Mouse (Mus musculus): ENCODE data around the gene Gpr19. TPM values are rescaled to one million over a fixed set of nuclear protein-coding genes. Genes with fewer than 3 reads are reported as not detected.

Gpr19 gene
- polyA plus RNA-seq, 1 experiment = 26.3 TPM

DNA sequence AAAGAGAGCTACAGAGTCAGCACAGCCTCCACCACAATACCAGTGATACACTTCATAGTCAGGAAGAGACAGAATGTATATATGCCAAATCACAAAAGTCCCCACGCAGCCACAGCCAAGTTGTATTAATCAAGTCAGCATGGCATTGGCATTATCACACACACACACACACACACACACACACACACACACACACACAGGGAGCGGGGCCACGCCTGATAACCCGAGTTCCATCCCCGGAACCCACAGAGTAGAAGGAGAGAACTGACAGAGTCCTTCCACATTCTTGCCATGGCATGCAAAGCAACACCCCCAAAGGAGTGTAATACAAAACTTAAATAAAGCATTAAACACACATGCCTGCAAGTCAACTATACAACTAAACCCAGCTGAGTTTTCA lies 18.8 kb downstream of the Gpr19 start:
- no peak overlapping the region for H3K9ac ChIP-seq (ENCODE audit: low read depth, poor library complexity, severe bottlenecking)
- TF ChIP-seq POLR2A (IDR thresholded peaks at IDR 0.05; ENCODE audit: insufficient read depth, low read length) = no peak
- no peak for TF ChIP-seq EP300 (IDR thresholded peaks at IDR 0.05; ENCODE audit: insufficient read depth, low read depth, low read length)
- no peak for TF ChIP-seq CTCF (IDR thresholded peaks at IDR 0.05; ENCODE audit: low read depth, low read length)
- no peaks in the 10 kb centered on the region for H3K4me1 ChIP-seq (ENCODE audit: control insufficient read depth, insufficient read depth, low read length)
- H3K9me3 ChIP-seq (replicated peaks; ENCODE audit: control insufficient read depth, insufficient read depth, low read length, poor library complexity, severe bottlenecking) = no peaks in the 10 kb centered on the region
- H3K4me3 ChIP-seq (ENCODE audit: low read depth, low read length) = no peak overlapping the region
- H3K27ac ChIP-seq (ENCODE audit: insufficient read depth, low read length) = no peak overlapping the region
- peaks cover 10% of the 10 kb centered on the region; the same call in 1 of the 2 replicates for H3K36me3 ChIP-seq (ENCODE audit: control insufficient read depth, insufficient read depth, low read length, poor library complexity, severe bottlenecking)
- no peaks in the 10 kb centered on the region for H3K27me3 ChIP-seq (ENCODE audit: control insufficient read depth, insufficient read depth, low read length, poor library complexity, severe bottlenecking)

DNA sequence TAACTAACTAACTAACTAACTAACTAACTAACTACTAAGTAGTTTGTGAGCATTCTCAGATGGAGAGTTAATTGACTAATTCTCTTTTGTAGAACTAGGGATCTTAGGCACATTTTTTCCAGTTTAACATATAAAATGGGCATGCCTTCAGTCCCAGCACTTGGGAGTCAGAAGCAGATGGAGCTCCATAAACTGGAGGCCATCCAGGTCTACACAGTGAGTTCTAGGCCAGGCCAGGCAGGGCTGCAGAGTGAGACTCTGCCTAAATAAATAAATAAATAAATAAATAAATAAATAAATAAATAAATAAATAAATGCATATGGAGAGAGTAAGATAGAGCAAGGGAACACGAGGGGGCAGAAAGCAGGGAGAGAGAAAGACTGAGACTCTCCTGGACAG lies 20.5 kb downstream of the Gpr19 start:
- H3K9me3 ChIP-seq (replicated peaks; ENCODE audit: control insufficient read depth, insufficient read depth, low read length, poor library complexity, severe bottlenecking) = no peaks in the 10 kb centered on the region
- H3K27ac ChIP-seq (ENCODE audit: insufficient read depth, low read length) = no peak overlapping the region
- H3K4me3 ChIP-seq (ENCODE audit: low read depth, low read length) = no peak overlapping the region
- H3K36me3 ChIP-seq (ENCODE audit: control insufficient read depth, insufficient read depth, low read length, poor library complexity, severe bottlenecking) = peaks cover 10% of the 10 kb centered on the region; the same call in 1 of the 2 replicates
- H3K4me1 ChIP-seq (ENCODE audit: control insufficient read depth, insufficient read depth, low read length) = no peaks in the 10 kb centered on the region
- no peak for TF ChIP-seq POLR2A (IDR thresholded peaks at IDR 0.05; ENCODE audit: insufficient read depth, low read length)
- no peak for TF ChIP-seq CTCF (IDR thresholded peaks at IDR 0.05; ENCODE audit: low read depth, low read length)
- TF ChIP-seq EP300 (IDR thresholded peaks at IDR 0.05; ENCODE audit: insufficient read depth, low read depth, low read length) = no peak
- H3K27me3 ChIP-seq (ENCODE audit: control insufficient read depth, insufficient read depth, low read length, poor library complexity, severe bottlenecking) = no peaks in the 10 kb centered on the region
- no peak overlapping the region for H3K9ac ChIP-seq (ENCODE audit: low read depth, poor library complexity, severe bottlenecking)

- Histone ChIP-seq H3K4me1 (ENCODE audit: control insufficient read depth, insufficient read depth, low read length) (no peaks in the 10 kb centered on the region), H3K27me3 (ENCODE audit: control insufficient read depth, insufficient read depth, low read length, poor library complexity, severe bottlenecking) (no peaks in the 10 kb centered on the region), H3K9ac (ENCODE audit: low read depth, poor library complexity, severe bottlenecking) (no peak overlapping the region), H3K4me3 (ENCODE audit: low read depth, low read length) (no peak overlapping the region), H3K27ac (ENCODE audit: insufficient read depth, low read length) (no peak overlapping the region), H3K36me3 (ENCODE audit: control insufficient read depth, insufficient read depth, low read length, poor library complexity, severe bottlenecking) (peaks cover 10% of the 10 kb centered on the region; the same call in 1 of the 2 replicates), H3K9me3 (replicated peaks; ENCODE audit: control insufficient read depth, insufficient read depth, low read length, poor library complexity, severe bottlenecking) (no peaks in the 10 kb centered on the region)
- TF ChIP-seq EP300 (IDR thresholded peaks at IDR 0.05; ENCODE audit: insufficient read depth, low read depth, low read length) (no peak), CTCF (IDR thresholded peaks at IDR 0.05; ENCODE audit: low read depth, low read length) (no peak), POLR2A (IDR thresholded peaks at IDR 0.05; ENCODE audit: insufficient read depth, low read length) (no peak)
Observed at GRCm38 (mm10) chr6:134877276-134877675, 21.1 kb downstream of the Gpr19 start.

- Histone ChIP-seq H3K36me3 (ENCODE audit: control insufficient read depth, insufficient read depth, low read length, poor library complexity, severe bottlenecking) (peaks cover 7% of the 10 kb centered on the region; the same call in 1 of the 2 replicates), H3K9me3 (replicated peaks; ENCODE audit: control insufficient read depth, insufficient read depth, low read length, poor library complexity, severe bottlenecking) (no peaks in the 10 kb centered on the region), H3K27me3 (ENCODE audit: control insufficient read depth, insufficient read depth, low read length, poor library complexity, severe bottlenecking) (no peaks in the 10 kb centered on the region), H3K4me1 (ENCODE audit: control insufficient read depth, insufficient read depth, low read length) (no peaks in the 10 kb centered on the region), H3K9ac (ENCODE audit: low read depth, poor library complexity, severe bottlenecking) (no peak overlapping the region), H3K4me3 (ENCODE audit: low read depth, low read length) (no peak overlapping the region), H3K27ac (ENCODE audit: insufficient read depth, low read length) (no peak overlapping the region)
- peak; percentile 36 for TF ChIP-seq CTCF (IDR thresholded peaks at IDR 0.05; ENCODE audit: low read depth, low read length)
- no peak for TF ChIP-seq POLR2A (IDR thresholded peaks at IDR 0.05; ENCODE audit: insufficient read depth, low read length)
Observed at GRCm38 (mm10) chr6:134876795-134877194, 21.6 kb downstream of the Gpr19 start.

DNA sequence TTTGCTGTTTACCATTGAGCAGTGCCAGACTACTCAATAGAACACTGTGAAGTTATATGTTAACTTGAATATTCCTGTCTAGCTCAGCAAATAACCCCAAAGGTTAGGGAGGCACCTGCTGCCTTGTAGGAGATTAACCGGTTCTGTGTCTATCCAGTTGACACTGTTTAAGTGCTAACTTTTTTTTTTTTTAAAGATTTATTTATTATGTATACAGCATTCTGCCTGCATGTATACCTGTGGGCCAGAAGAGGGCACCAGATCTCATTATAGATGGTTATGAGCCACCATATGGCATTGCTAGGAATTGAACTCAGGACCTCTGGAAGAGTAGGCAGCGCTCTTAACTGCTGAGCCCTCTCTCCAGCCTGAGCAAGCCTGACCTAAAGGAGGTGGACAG lies 25.4 kb downstream of the Gpr19 start:
- no peak overlapping the region for H3K27ac ChIP-seq (ENCODE audit: insufficient read depth, low read length)
- no peaks in the 10 kb centered on the region for H3K4me1 ChIP-seq (ENCODE audit: control insufficient read depth, insufficient read depth, low read length)
- TF ChIP-seq EP300 (IDR thresholded peaks at IDR 0.05; ENCODE audit: insufficient read depth, low read depth, low read length) (no peak), CTCF (IDR thresholded peaks at IDR 0.05; ENCODE audit: low read depth, low read length) (no peak), POLR2A (IDR thresholded peaks at IDR 0.05; ENCODE audit: insufficient read depth, low read length) (no peak)
- H3K9me3 ChIP-seq (replicated peaks; ENCODE audit: control insufficient read depth, insufficient read depth, low read length, poor library complexity, severe bottlenecking) = peaks cover 5% of the 10 kb centered on the region; the same call in 1 of the 2 replicates
- H3K9ac ChIP-seq (ENCODE audit: low read depth, poor library complexity, severe bottlenecking) = no peak overlapping the region
- peaks cover 11% of the 10 kb centered on the region for H3K36me3 ChIP-seq (ENCODE audit: control insufficient read depth, insufficient read depth, low read length, poor library complexity, severe bottlenecking)
- H3K27me3 ChIP-seq (ENCODE audit: control insufficient read depth, insufficient read depth, low read length, poor library complexity, severe bottlenecking) = no peaks in the 10 kb centered on the region
- no peak overlapping the region for H3K4me3 ChIP-seq (ENCODE audit: low read depth, low read length)

DNA sequence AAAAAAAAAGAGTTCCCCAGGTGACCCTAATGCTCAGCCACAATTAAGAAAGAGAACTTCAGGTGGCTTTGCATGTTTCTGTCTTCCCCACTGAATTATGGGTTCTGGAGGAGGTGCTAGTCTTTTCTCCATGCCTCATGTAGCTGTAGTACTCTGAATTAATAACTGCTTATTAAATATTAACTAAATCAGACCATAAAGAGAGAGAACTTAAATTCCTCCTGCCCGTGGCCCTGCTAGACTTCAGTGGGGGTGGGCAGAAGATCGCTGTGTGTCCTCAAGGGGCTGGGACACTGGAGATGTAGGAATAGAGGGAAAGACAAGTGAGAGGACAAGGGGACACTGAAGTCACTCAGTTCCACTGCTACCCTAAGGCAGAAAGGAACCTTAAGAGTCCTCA lies 26.1 kb downstream of the Gpr19 start:
- Histone ChIP-seq H3K4me3 (ENCODE audit: low read depth, low read length) (no peak overlapping the region), H3K9ac (ENCODE audit: low read depth, poor library complexity, severe bottlenecking) (no peak overlapping the region), H3K27me3 (ENCODE audit: control insufficient read depth, insufficient read depth, low read length, poor library complexity, severe bottlenecking) (no peaks in the 10 kb centered on the region), H3K4me1 (ENCODE audit: control insufficient read depth, insufficient read depth, low read length) (no peaks in the 10 kb centered on the region), H3K9me3 (replicated peaks; ENCODE audit: control insufficient read depth, insufficient read depth, low read length, poor library complexity, severe bottlenecking) (peaks cover 5% of the 10 kb centered on the region; the same call in 1 of the 2 replicates), H3K36me3 (ENCODE audit: control insufficient read depth, insufficient read depth, low read length, poor library complexity, severe bottlenecking) (peaks cover 11% of the 10 kb centered on the region), H3K27ac (ENCODE audit: insufficient read depth, low read length) (no peak overlapping the region)
- TF ChIP-seq POLR2A (IDR thresholded peaks at IDR 0.05; ENCODE audit: insufficient read depth, low read length) (no peak), EP300 (IDR thresholded peaks at IDR 0.05; ENCODE audit: insufficient read depth, low read depth, low read length) (no peak), CTCF (IDR thresholded peaks at IDR 0.05; ENCODE audit: low read depth, low read length) (no peak)
